Mouse (Mus musculus) lung, postnatal 25 days (tissue): ENCODE results near the gene Camkk2.

Experiments used
- DNase-seq: peaks from one replicate; pipeline ENCODE4 v3.0.0; 2022; ENCODE audit warnings: low spot score

Camkk2 gene

GRCm38 (mm10) chr5:122698041-122698700, 81.0 kb downstream of the Camkk2 start:
- no peak for DNase-seq

DNA sequence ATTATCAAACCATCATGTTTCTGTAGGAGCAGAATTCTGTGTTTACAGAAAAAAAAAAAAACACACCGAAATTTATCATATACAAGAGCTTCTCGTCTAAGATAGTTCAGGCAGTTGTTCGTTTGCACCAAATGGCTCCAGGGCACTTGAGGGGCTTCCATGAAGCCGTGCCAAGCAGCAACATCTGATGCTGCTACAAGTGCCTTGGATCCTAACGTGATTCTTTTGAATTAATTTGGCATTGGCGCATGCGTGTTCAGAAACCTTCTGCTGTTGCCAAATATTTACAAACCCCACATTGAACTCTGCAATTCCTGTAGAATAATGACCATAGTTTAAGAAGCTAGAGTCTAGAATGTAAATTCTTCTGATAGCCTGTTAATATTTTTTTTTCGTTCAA, 83.7 kb downstream of the Camkk2 start:
- DNase-seq = no peak

DNA sequence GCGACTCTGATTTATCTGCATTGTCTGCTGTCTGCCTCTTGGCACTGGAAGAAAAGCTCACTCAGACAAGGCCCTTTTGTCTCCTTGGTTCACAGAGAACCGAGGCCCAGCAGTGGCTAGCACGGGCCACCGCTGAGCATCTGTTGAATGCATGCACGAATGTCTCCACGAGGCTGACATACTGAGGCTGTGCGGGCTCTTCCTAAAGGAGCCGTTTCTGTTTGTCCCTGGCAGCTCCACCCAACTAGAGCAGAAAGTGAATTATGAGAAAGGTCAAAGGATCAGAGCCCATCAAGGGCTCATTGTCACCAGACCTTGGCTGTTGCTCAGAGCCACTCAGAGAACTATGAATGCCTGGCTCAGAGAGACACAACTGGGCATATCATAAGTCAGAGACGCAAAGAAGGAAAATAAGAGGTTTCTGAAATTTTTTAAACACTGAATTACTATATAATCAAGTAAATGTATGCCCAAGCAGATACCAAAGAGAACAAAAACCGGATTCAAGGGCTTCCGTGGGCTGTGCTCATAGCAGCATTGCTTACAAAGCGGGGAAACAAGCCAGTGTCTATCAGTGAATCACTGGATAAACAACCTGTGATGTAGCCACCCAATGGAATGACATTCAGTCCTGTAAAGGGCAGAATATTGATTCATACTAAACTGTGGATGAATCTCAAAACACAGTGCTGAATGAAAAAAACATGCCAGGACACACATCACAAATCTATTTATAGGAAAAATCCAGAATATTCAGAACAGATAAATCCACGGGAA, 85.6 kb downstream of the Camkk2 start:
- DNase-seq = peak; percentile 33

- DNase-seq = no peak
Measured at GRCm38 (mm10) chr5:122690486-122690885, 88.7 kb downstream of the Camkk2 start.

DNA sequence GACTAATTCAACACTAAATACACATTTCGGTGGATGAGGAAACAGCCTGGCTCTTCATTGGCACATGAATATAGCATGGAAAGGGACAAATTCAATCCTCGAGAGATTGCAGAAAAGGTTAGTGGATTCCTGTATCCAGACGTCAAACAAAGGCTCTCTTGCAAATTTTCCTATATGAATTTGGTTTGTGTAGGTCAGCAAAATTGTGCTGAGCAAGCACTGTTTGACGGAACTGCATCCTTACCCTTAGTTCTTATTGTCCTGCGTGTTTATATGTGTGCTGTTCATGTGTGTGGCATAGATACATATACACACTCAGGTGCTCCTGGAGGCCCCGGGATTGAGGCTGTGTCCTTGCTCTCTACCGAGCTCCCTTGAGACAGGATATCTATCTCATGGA, 90.1 kb downstream of the Camkk2 start:
- DNase-seq = no peak

DNA sequence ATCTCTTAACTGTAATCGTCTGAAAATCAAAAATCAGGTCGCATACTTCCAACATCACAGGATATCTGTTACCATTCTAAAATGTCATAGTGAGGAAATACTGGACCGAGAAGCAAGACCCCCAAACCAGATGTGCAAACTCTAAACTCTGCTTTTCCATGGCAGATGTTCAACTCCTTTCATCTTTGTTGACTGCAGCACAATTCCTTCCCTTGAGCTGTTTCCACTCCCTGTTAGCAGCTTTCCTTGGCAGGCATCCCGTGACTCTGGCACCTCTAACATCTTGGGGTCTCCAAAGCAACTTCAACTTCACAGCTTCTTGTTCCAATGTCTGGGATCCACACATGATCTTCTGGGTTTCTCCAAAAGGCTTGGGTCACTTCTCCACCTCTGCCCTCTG, 91.8 kb downstream of the Camkk2 start:
- DNase-seq = no peak

DNA sequence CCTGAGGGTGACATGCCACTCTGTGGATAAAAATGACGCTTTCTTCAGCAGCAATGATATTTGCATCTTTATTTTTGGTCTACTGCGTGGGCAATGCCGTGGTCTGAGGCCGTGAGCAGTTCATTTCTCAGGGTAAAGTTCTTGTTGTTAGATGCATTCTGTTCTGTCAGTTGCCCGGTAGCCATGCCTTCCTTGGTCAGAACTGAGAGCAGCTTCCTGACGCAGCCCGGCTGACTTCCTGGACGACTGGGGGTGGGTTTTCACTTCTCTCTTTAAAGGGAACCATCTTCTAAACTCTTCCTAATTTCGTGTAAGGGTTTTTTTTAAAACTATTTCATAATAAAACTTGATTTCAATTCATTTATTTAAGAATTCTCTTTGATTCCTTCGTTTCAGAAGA, 95.3 kb downstream of the Camkk2 start:
- no peak for DNase-seq

DNA sequence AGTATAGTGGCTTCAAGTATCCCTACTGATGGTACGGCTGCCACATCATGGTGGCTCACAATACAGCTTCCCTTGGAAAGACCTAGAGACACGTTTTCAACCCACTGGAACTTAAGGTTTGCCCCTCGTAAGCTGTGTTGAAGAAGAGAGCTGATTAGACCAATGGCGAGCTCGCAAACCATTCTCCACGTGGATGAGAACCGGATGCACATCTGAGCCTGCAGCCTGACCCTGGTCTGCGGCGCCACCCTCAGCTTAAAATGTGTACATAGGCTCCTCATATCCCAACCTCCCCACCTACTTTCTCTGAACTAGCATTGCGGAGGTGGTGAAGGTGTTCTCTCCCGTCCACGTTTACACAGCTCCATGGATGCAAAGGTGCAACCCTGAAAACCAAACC, 97.9 kb downstream of the Camkk2 start:
- DNase-seq = no peak
